Mouse (Mus musculus) Patski (cell line): Measurements from ENCODE around the gene Ano1. TPM values are rescaled to one million over a fixed set of nuclear protein-coding genes. Genes with fewer than 3 reads are reported as not detected.

Source experiments
- ATAC-seq: fragments of 100-300 bp; one replicate; pipeline ENCODE4 v1.8.0; 2021
- CTCF ChIA-PET: fragments of 350-600 bp; sonication (Branson Sonifier 250); formaldehyde crosslinking; loops from one replicate; lab custom pipeline; 2022; ENCODE audit warnings: inconsistent platforms; lab: Charles Lee
- POLR2A ChIA-PET: fragments of 350-600 bp; sonication (Branson Sonifier 250); formaldehyde crosslinking; loops from one replicate; lab custom pipeline; 2022; ENCODE audit warnings: antibody characterized with exemption, inconsistent platforms; lab: Charles Lee
- DNase-seq: peaks from one replicate; pipeline ENCODE4 v3.0.0-alpha.2; 2011; ENCODE audit warnings: low read depth, low spot score
- H3K27me3 ChIP-seq: fragments of 371-371 bp; one replicate; pipeline ENCODE4 v1.5.1; 2021
- CTCF ChIP-seq: fragments of 100-300 bp; IDR thresholded peaks from one replicate; pipeline ENCODE4 v1.5.1; 2021
- in situ Hi-C: fragments of 300-500 bp; cut with MboI; formaldehyde crosslinking; loops from 3 replicates; pipeline ENCODE4 v1.11.1; 2018; ENCODE audit warnings: low pct_unique_long_range_greater_than_20kb, mixed read lengths
- polyA plus RNA-seq: library from polyadenylated mRNA; unstranded; gene quantifications from one replicate; pipeline ENCODE4 v1.2.3, GENCODE M21; 2021

Gene Ano1
- polyA plus RNA-seq, 1 experiment from 2014 or later = 0.49 TPM

DNA sequence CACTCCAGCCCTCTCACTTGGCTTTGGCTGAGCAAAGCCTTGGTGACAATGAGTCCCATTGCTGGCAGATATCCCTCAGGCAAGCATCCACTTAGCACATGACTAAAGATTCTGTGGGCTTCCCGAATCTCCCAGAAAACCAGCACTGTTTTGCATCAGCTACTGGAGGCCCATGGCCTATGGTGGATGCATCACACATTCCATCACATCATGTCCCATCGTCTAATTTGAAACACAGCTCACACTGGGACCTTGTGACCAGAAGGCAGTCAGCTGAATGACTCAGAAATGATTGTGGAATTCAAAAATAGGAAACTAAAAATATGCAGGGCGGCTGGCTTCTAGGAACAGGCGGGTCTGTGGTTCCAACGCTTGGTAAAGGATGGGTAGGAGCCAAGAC lies 173.9 kb downstream of the Ano1 start:
- H3K27me3 ChIP-seq = no peaks in the 10 kb centered on the region
- ChIA-PET POLR2A (no interaction called here), CTCF (interaction anchor here (2.8 kb wide), 1 partner anchor 9 kb away, joined by 10 read pairs; no protein-coding TSS in a partner anchor)
- no peak for TF ChIP-seq CTCF
- DNase-seq (peak; percentile 88), ATAC-seq (peak; percentile 44)
- in situ Hi-C loops = no loop called here

DNA sequence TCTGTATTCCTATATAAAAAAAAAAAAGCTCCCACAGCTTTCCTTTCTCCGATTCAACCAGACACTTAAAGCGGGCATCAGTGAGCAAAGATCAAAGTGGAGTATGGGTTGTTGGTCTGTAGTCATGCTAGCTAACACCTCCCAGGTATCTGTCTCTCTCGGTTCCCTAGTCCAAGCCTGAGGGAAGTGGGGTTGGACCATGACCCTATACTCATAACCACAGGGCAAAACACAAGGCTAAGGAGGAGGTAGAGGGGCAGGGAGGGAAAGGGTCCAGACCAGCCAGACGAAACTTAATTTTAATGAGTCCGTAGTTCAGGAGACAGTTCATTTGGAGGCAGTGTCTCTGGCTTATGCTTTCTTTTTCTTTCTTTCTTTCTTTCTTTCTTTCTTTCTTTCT lies 179.5 kb downstream of the Ano1 start:
- in situ Hi-C loops = no loop called here
- ChIA-PET CTCF (no interaction called here), POLR2A (interaction anchor here (1.5 kb wide), 1 partner anchor 11 kb away, joined by 3 read pairs; no protein-coding TSS in a partner anchor)
- DNase-seq (no peak), ATAC-seq (no peak)
- no peaks in the 10 kb centered on the region for H3K27me3 ChIP-seq
- TF ChIP-seq CTCF = no peak

DNA sequence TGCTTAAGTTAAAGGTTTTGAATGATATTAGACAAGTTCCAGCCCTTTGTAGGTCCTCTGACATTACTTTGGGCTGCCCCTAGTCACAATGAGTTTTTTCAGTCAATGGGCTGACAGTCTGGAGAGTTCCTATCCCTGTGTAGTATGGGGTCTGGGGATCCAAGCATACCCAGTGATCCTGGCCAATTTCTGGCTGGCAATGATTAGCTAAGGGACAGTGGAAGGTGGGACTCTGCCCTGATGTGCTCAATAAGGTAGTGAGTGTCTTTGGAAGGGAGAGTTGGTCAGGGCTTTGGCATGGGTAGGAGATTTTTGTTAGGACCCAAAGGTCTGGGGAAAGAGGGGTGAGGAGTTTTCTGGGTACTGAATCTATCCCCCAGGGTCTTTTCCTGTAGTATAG lies 180.2 kb downstream of the Ano1 start:
- POLR2A ChIA-PET = interaction anchor here (1.5 kb wide), 1 partner anchor 12 kb away, joined by 3 read pairs; no protein-coding TSS in a partner anchor
- DNase-seq (no peak), ATAC-seq (no peak)
- no peaks in the 10 kb centered on the region for H3K27me3 ChIP-seq
- in situ Hi-C loops = no loop called here
- TF ChIP-seq CTCF = no peak
- CTCF ChIA-PET = no interaction called here

DNA sequence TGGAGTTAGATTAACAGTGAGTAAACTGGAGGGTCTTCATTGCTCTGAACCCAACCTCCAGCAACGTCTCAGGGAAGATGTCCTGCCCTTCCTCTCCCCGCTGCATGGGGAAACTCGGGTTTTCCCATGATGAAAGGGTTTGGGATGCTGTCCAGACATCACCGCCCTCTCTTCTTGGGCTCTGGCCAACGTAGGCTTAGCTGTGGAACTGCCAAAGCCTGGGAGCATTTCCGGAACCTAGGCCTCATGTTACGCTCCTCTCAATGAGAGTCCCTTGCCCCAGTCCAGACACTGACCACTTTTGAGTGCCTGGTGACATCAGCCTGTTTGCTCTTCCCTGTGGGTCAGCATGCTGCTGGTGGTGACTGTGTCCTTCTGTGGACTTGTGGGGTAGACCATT lies 182.3 kb downstream of the Ano1 start:
- in situ Hi-C loops = no loop called here
- ChIA-PET POLR2A (interaction anchor here (0.7 kb wide), 1 partner anchor 656 kb away, joined by 3 read pairs; no protein-coding TSS in a partner anchor), CTCF (interaction anchor here (1.0 to 2.7 kb wide), 4 partner anchors 9 to 17 kb away, joined by 3 to 10 read pairs (median 6); no protein-coding TSS in a partner anchor)
- DNase-seq = peak; percentile 76
- ATAC-seq = no peak
- H3K27me3 ChIP-seq = no peaks in the 10 kb centered on the region
- no peak for TF ChIP-seq CTCF

DNA sequence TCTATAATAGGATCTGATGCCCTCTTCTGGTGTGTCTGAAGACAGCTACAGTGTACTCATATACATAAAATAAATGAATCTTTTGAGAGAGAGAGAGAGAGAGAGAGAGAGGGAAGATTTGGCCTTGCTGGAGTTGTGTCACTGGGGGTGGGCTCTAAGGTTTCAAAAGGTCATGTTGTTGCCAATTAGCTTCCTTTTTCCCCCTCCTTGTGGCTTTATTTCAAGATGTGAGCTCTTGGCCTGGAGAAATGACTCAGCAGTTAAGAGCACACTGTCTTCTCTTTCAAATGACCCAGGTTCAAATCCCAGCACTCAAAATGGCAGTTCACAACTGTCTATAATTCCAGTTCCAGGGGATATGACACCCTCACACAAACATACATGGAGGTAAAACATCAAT lies 183.7 kb downstream of the Ano1 start:
- in situ Hi-C loops = no loop called here
- no peak for DNase-seq
- ATAC-seq = no peak
- H3K27me3 ChIP-seq = no peaks in the 10 kb centered on the region
- TF ChIP-seq CTCF = no peak
- ChIA-PET CTCF (interaction anchor here (1.0 to 2.7 kb wide), 4 partner anchors 8 to 14 kb away, joined by 3 to 10 read pairs (median 4); partner anchors contain the start of gene Fadd), POLR2A (interaction anchor here (0.5 kb wide), 1 partner anchor 14 kb away, joined by 3 read pairs; the partner anchor contains the start of gene Fadd)

DNA sequence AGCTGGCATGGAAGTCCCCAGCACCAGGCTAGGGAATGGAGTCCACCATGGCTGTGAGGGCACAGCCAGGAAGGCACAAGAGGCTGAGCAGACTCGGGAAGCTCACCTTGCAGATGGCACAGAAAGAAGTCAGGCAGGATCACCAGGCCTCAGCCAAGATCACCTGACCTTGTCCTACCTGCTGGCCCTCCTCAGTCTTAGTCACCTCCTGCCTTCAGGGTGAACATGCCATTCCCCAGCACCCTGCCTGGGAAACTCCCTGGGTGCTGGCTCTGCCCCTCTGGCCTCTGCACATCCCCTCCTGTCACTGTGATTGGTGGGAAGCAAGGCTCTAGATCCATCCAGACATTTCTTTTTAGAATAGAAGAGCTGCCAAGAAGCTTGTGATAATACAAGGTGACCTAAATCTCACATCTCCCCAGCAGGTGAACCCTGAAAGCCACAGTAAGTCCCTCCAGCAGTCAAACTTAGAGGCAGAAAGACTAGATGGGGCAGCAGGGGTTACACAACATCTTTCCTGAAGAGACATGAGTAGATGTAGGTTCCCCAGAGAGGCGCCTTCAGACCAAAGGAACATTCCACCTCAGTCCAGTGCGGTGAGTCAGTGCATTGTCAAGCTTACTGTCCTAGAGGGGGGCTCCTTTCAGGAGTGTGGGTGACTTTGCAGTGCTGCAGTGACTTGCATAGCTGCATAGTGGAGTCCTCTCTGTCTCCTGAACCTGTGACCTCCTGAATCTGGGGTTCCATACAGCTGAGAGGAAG lies 184.7 kb downstream of the Ano1 start:
- ChIA-PET CTCF (interaction anchor here (1.4 to 2.7 kb wide), 2 partner anchors 11 to 14 kb away, joined by 4 to 10 read pairs; no protein-coding TSS in a partner anchor), POLR2A (interaction anchor here (0.6 to 1.3 kb wide), 2 partner anchors 13 to 711 kb away, joined by 4 to 11 read pairs; partner anchors contain the start of gene Ppfia1)
- DNase-seq (no peak), ATAC-seq (peak; percentile 58)
- no peaks in the 10 kb centered on the region for H3K27me3 ChIP-seq
- no peak for TF ChIP-seq CTCF
- in situ Hi-C loops = no loop called here

DNA sequence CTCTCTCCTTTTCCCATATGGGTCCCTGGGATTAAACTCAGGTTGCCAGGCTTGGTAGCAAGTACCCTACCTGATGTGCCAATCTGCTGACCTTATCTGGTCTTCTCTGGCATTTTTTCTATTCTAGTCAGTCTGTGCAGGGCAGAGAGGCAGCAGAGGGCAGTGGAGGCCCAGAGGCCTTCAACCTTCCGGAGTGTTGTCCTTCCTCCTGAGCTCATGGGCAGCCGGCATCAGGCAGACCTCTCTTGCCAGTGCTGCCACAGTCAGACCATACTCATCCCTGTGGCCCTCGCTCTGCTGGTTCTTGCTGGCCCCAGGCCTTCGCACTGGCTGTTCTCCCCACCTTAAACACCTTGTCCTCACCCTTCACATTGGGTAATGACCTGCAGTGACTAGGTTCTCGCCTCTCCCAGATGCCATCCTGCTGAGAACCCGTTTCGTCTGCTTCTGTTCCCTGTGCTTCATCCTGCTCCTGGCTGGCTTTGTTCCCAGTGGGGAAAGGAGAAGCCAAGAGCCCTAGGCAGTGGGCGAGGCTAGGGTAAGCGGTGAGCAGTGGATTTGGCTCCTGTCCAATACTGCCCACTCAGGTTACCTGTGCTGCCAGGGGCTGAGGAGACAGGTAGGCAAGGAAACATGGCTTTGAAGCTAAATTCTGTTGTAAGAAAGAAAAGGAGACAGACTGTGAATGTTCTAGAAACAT lies 188.2 kb downstream of the Ano1 start:
- DNase-seq = no peak
- ChIA-PET POLR2A (no interaction called here), CTCF (interaction anchor here (1.6 kb wide), 1 partner anchor 9 kb away, joined by 3 read pairs; the partner anchor contains the start of gene Ppfia1)
- H3K27me3 ChIP-seq = no peaks in the 10 kb centered on the region
- in situ Hi-C loops = no loop called here
- ATAC-seq = peak; percentile 17
- TF ChIP-seq CTCF = no peak

DNA sequence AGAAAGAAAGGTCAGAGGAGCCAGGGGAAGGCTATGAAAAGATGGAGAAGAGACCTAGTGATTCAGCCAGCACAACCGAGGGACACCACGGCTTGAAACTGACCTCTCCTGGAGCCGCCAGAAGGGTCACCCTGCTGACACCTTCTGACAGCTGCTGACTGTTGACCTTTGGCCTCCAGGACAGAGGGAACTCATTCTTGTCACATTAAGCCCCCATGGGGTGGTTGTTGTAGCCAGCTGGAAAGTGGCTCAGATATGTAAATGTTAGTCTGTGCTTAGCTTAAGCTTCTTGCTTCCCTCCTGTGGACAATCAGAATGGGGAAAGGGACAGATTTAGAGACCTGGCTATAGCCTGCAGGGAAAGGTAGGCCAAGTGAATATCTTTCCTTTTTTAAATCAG lies 189.8 kb downstream of the Ano1 start:
- ChIA-PET POLR2A (no interaction called here), CTCF (no interaction called here)
- in situ Hi-C loops = no loop called here
- ATAC-seq (no peak), DNase-seq (no peak)
- no peak for TF ChIP-seq CTCF
- H3K27me3 ChIP-seq = no peaks in the 10 kb centered on the region

DNA sequence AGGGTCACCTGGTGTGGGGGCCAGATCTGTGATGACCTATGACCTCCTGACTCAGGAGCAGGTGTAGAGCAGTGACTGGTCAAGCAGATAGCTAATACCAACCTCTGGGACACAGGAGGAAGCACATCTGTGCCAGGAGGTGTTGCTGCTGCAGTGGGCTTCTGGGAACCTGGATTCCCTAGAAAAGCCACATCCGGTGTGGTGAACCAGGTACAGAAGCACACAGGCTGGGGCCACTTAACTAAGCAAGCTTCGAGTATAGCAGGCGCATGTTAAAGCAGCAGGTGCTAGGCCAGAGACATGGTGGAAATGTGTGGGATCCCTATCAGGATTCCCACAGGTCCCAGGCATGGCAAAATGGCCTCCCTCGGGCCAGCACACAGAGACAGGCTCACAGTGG lies 191.2 kb downstream of the Ano1 start:
- in situ Hi-C loops = no loop called here
- H3K27me3 ChIP-seq = no peaks in the 10 kb centered on the region
- DNase-seq (no peak), ATAC-seq (no peak)
- ChIA-PET POLR2A (interaction anchor here (0.8 kb wide), 1 partner anchor 22 kb away, joined by 3 read pairs; the partner anchor contains the start of gene Fadd), CTCF (interaction anchor here (1.1 kb wide), 1 partner anchor 8 kb away, joined by 3 read pairs; no protein-coding TSS in a partner anchor)
- no peak for TF ChIP-seq CTCF

DNA sequence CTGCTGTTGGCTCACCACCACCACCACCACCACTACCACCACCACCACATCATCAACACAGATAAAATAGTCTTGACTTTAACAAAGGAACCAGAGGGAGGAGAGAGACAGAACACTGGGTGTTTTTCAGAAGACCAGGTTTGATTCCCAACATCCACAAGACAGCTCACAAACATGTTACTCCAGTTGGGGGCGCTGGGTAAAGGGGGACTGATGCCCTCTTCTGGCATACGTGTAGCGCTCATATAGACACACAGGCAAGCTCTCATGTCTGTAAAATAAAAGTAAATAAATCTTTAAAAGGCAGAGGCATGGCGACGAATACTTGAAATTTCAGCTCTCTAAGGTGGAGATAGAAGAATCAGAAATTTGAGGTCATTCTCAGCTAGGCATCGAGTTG lies 193.2 kb downstream of the Ano1 start:
- ATAC-seq = no peak
- no peak for DNase-seq
- ChIA-PET CTCF (interaction anchor here (1.2 kb wide), 1 partner anchor 18 kb away, joined by 3 read pairs; no protein-coding TSS in a partner anchor), POLR2A (no interaction called here)
- in situ Hi-C loops = no loop called here
- TF ChIP-seq CTCF = no peak
- no peaks in the 10 kb centered on the region for H3K27me3 ChIP-seq
